Mouse (Mus musculus) embryonic facial prominence, embryonic 11.5 days (tissue): ENCODE results near the gene Erlin1. TPM values are rescaled to one million over a fixed set of nuclear protein-coding genes. Genes with fewer than 3 reads are reported as not detected.

Experiments
- ATAC-seq: fragments of 200-750 bp; cut with Nextera tagmentation; replicated peaks from 2 replicates; pipeline ENCODE4 v1.8.0; 2017; ENCODE audit warnings: low read depth; ENCODE audit not compliant: insufficient number of reproducible peaks, low FRiP score, low TSS enrichment
- DNase-seq: peaks from one replicate; pipeline ENCODE4 v3.0.0-alpha.2; 2015; ENCODE audit warnings: low spot score
- H3K27ac ChIP-seq: fragments of 300-500 bp; sonication (generic); replicated peaks from 2 replicates; pipeline ENCODE4 v1.5.1; 2014; ENCODE audit warnings: mild to moderate bottlenecking, low read depth, low read length, control low read depth
- H3K27me3 ChIP-seq: fragments of 300-500 bp; sonication (generic); 2 replicates; pipeline ENCODE4 v1.6.1; 2014; ENCODE audit warnings: mild to moderate bottlenecking, low read length, moderate library complexity, mixed read lengths; ENCODE audit not compliant: control insufficient read depth, insufficient read depth
- H3K36me3 ChIP-seq: fragments of 300-500 bp; sonication (generic); replicated peaks from 2 replicates; pipeline ENCODE4 v1.6.1; 2014; ENCODE audit warnings: low read depth, mild to moderate bottlenecking, low read length, moderate library complexity, mixed read lengths; ENCODE audit not compliant: control insufficient read depth, insufficient read depth
- H3K4me1 ChIP-seq: fragments of 300-500 bp; sonication (generic); 2 replicates; pipeline ENCODE4 v1.6.1; 2014; ENCODE audit warnings: low read length, mixed read lengths; ENCODE audit not compliant: control insufficient read depth, insufficient read depth
- H3K4me2 ChIP-seq: fragments of 300-500 bp; sonication (generic); 2 replicates; pipeline ENCODE4 v1.6.1; 2014; ENCODE audit warnings: low read depth, mild to moderate bottlenecking, control low read depth, low read length, moderate library complexity
- H3K4me3 ChIP-seq: fragments of 300-500 bp; sonication (generic); 2 replicates; pipeline ENCODE4 v1.5.1; 2014; ENCODE audit warnings: low read depth, low read length, control low read depth
- H3K9ac ChIP-seq: fragments of 300-500 bp; sonication (generic); replicated peaks from 2 replicates; pipeline ENCODE4 v1.6.1; 2014; ENCODE audit warnings: mild to moderate bottlenecking, control low read depth, low read length
- H3K9me3 ChIP-seq: fragments of 300-500 bp; sonication (generic); replicated peaks from 2 replicates; pipeline ENCODE4 v1.6.1; 2016; ENCODE audit warnings: mild to moderate bottlenecking, low read length, inconsistent platforms, mixed read lengths; ENCODE audit not compliant: control insufficient read depth
- WGBS: fragments of 180-500 bp; shearing (Covaris S2); extraction: QIAGEN DNeasy Blood & Tissue Kit; methylation state at CpG from one replicate; pipeline ENCODE4 v1.1.7; 2014; 5-methylcytosine and 5-hydroxymethylcytosine counted together
- polyA plus RNA-seq: library from polyadenylated mRNA; unstranded; fragments of >200 nt; fragmentation: Nextera tagmentation; extraction: Ambion mirVana; gene quantifications from 2 replicates; pipeline ENCODE4 v1.2.1, GENCODE M21; 2014

The Erlin1 gene
- polyA plus RNA-seq, 1 experiment from 2014 or later, result 23.7 TPM

DNA sequence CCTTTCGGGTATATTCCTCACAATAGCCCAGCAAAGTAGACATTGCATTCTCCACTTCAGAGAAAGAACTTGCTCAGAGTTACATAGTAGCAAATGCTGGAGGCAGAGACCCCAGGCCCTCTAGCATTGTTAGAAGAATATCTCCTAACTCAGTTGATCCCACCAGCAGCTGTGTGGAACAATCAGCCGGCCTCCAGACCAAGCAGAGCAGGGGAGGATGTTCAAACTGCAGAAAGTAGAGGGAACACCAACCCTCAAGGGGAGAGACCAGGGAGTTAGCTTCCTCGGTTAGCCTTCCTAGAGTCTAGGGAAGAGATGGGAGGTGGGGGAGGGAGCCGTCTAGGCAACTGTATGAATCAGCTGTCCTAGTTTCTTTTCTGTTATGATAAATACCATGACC, 77.1 kb downstream of the Erlin1 start:
- H3K4me3 ChIP-seq, result no peak overlapping the region
- no peaks in the 10 kb centered on the region for H3K27me3 ChIP-seq
- no peak overlapping the region for H3K9ac ChIP-seq
- H3K4me2 ChIP-seq, result no peak overlapping the region
- ATAC-seq, result no peak
- H3K36me3 ChIP-seq, result no peaks in the 10 kb centered on the region
- DNase-seq, result no peak
- H3K27ac ChIP-seq, result no peak overlapping the region
- 68% methylated on average over 4 of the region's 4 CpGs for WGBS
- H3K4me1 ChIP-seq, result no peaks in the 10 kb centered on the region
- H3K9me3 ChIP-seq, result no peaks in the 10 kb centered on the region

DNA sequence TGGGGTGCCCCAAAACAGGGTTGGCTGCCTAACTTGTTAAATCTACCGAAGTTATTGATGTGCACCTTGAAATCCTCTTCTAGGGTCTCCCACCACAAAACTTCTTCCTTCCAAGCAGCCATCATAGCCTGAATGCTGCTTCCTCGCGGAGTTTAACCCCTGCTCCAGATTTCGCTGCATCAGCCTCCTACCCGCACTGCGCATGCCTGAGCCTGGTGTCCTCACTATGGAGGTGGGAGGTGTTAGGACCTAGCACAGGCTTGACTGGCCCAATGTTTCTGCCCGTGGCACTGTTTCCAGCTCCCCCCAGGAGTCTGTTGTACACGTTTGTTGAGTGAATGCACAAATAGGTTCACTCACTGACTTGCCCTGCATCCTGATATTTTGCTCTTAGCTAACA, 79.2 kb downstream of the Erlin1 start:
- Histone ChIP-seq H3K9ac (no peak overlapping the region), H3K27me3 (no peaks in the 10 kb centered on the region; the same call in 1 of the 2 replicates), H3K4me2 (no peak overlapping the region), H3K4me1 (no peaks in the 10 kb centered on the region), H3K27ac (no peak overlapping the region), H3K4me3 (no peak overlapping the region), H3K9me3 (no peaks in the 10 kb centered on the region), H3K36me3 (no peaks in the 10 kb centered on the region)
- WGBS, result 79% methylated on average over 8 of the region's 8 CpGs
- ATAC-seq (no peak), DNase-seq (no peak)

DNA sequence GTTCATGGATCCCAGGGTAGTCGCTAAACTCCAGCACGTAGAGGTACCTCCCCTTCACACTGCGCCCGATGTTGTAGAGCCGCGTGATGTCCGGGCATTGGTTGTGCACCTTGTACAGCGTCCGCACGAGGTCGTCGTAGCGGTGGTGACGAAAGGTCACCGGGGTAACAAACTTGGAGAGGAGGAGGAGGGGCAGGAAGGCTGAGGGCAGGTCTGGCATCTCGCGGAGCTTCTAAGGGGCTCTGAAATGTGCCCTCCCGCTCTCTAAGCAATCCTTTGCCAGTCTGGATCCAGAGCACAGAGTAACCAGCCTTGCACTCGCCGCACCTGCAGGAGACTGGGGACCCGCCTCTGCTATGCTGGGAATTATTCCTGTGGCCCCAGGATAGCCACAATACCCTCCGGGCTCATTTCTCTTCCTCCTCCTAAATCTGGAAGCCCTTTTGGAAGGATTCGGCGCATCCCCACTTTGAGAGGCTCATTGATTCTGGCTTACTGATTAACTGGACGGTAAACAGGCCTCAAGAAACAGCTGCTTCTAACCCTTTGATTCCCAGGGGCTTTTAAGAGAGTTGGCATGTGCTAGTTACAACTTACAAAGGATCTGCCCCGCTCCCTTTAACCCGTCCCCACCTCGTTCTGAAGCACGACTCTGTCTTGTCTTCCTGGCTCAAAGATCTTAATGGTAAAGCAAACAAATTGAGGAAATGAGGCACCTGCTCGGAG, 83.4 kb downstream of the Erlin1 start, which contains the start of gene Cpn1:
TSS of gene Cpn1 (minus strand) at position 488 of the 726 bp plus-strand sequence.
- H3K36me3 ChIP-seq, result no peaks in the 10 kb centered on the region
- no peaks in the 10 kb centered on the region; the same call in 1 of the 2 replicates for H3K27me3 ChIP-seq
- WGBS, result 20% methylated on average over 30 of the region's 30 CpGs
- no peak within 1 kb of the TSS for H3K4me3 ChIP-seq
- no peaks in the 10 kb centered on the region for H3K4me1 ChIP-seq
- H3K27ac ChIP-seq, result no peak within 1 kb of the TSS
- DNase-seq, result peak; percentile 18
- H3K9me3 ChIP-seq, result no peaks in the 10 kb centered on the region
- ATAC-seq, result no peak
- peak within 1 kb of the TSS; percentile 21 for H3K4me2 ChIP-seq
- H3K9ac ChIP-seq, result no peak within 1 kb of the TSS

Other genes with a start within 250 kb of the Erlin1 start
- gene Dnmbp, start 129.6 kb downstream of the Erlin1 start, polyA plus RNA-seq, result 15.7 and 17.3 TPM in 2 replicates
- gene Cpn1, start 83.2 kb downstream of the Erlin1 start, polyA plus RNA-seq, result not detected in 2 replicates
- gene Cyp2c23, start 40.6 kb downstream of the Erlin1 start, polyA plus RNA-seq, result not detected in 2 replicates
- gene Chuk, start 37.7 kb upstream of the Erlin1 start, polyA plus RNA-seq, result 46.1 and 47.2 TPM in 2 replicates
- gene Cwf19l1, start 66.1 kb upstream of the Erlin1 start, polyA plus RNA-seq, result 47.3 and 52.3 TPM in 2 replicates
- 104 and 110 TPM in 2 replicates for gene Bloc1s2, start 76.7 kb upstream of the Erlin1 start, polyA plus RNA-seq
- gene Pkd2l1, start 122.7 kb upstream of the Erlin1 start, polyA plus RNA-seq, result 0.10 TPM in 1 of 2 replicates, not detected in the other
- 0.22 and 0.59 TPM in 2 replicates for gene Scd3, start 133.5 kb upstream of the Erlin1 start, polyA plus RNA-seq
- gene Scd2, start 223.9 kb upstream of the Erlin1 start, polyA plus RNA-seq, result 298 and 305 TPM in 2 replicates